Comparison of ENCODE assay signal across 10 mouse cellular contexts in the genomic region with DNA sequence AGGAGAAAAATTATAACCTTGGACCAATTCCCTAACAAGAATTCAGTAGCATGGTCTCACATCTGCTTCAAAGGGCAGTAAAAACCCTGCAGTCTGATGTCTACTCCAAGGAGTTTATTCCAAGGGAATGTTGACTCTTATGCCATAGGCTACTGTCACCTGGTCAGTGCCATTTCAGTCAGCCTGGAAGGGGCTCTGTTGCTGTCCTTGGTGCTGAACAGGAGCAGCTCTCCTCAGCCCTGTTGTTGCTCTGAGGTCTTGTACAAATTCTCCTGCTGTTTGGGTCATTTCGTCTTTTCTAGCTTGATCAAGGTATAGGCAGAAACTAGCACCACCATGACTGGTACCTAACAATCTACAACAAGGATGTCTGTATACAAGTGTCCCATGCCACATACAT.
DNase-seq lines count a peak whose midpoint lies in the region; ATAC-seq lines count a peak whose summit lies in the region.
"Had no signal": no experiment of that assay in that cellular context is flagged by ENCODE, and none has a peak within 500 bp of the region (broad histone marks: within the 10 kb centered on the region; RNA-seq: fewer than 3 reads in every experiment).

No protein-coding gene starts in this region.

- 35% methylated on average over 1 of the region's 1 CpGs for WGBS in kidney, embryonic 15.5 days
- WGBS in embryonic facial prominence, embryonic 10.5 days = 49% methylated on average over 1 of the region's 1 CpGs
- WGBS in midbrain, embryonic 15.5 days = 75% methylated on average over 1 of the region's 1 CpGs

- H3K4me2 ChIP-seq in kidney, embryonic 15.5 days = no peak overlapping the region
- no peak overlapping the region for H3K4me2 ChIP-seq in midbrain, embryonic 15.5 days
- H3K4me2 ChIP-seq: lung, embryonic 15.5 days had no signal

- H3K4me3 ChIP-seq in kidney, embryonic 15.5 days (replicated peaks) = no peak overlapping the region
- no peak overlapping the region for H3K4me3 ChIP-seq in embryonic facial prominence, embryonic 10.5 days
- H3K4me3 ChIP-seq in midbrain, embryonic 15.5 days = no peak overlapping the region
- H3K4me3 ChIP-seq: gastrocnemius, adult 2 months; lung, embryonic 15.5 days had no signal

- H3K4me1 ChIP-seq in kidney, embryonic 15.5 days = no peaks in the 10 kb centered on the region
- no peaks in the 10 kb centered on the region for H3K4me1 ChIP-seq in embryonic facial prominence, embryonic 10.5 days
- no peaks in the 10 kb centered on the region for H3K4me1 ChIP-seq in midbrain, embryonic 15.5 days
- H3K4me1 ChIP-seq: lung, embryonic 15.5 days had no signal

- no peaks in the 10 kb centered on the region for H3K36me3 ChIP-seq in kidney, embryonic 15.5 days
- no peaks in the 10 kb centered on the region for H3K36me3 ChIP-seq in embryonic facial prominence, embryonic 10.5 days (replicated peaks)
- H3K36me3 ChIP-seq in midbrain, embryonic 15.5 days (replicated peaks) = no peaks in the 10 kb centered on the region
- H3K36me3 ChIP-seq: lung, embryonic 15.5 days had no signal

- H3K27ac ChIP-seq in kidney, embryonic 15.5 days = no peak overlapping the region
- no peak overlapping the region for H3K27ac ChIP-seq in embryonic facial prominence, embryonic 10.5 days (replicated peaks)
- H3K27ac ChIP-seq in midbrain, embryonic 15.5 days = no peak overlapping the region
- H3K27ac ChIP-seq: gastrocnemius, adult 2 months; lung, embryonic 15.5 days had no signal

- peak; percentile 5 for DNase-seq in kidney, adult 9 months
- DNase-seq in 3T3-L1 (ENCODE audit: low read depth, low spot score) (peak; percentile 22), ES-CJ7 (ENCODE audit: low read depth, low spot score) (peak; percentile 46)
- DNase-seq in embryonic facial prominence, embryonic 10.5 days (ENCODE audit: low spot score) = peak; percentile 72
- no peak for DNase-seq in thymus, postnatal 25 days
- DNase-seq: cerebellum, adult 8-10 months; gastrocnemius, adult 2 months had no signal

- no peak overlapping the region for H3K9ac ChIP-seq in kidney, embryonic 15.5 days
- no peak overlapping the region for H3K9ac ChIP-seq in midbrain, embryonic 15.5 days
- H3K9ac ChIP-seq: lung, embryonic 15.5 days had no signal

- H3K27me3 ChIP-seq in kidney, embryonic 15.5 days = no peaks in the 10 kb centered on the region
- H3K27me3 ChIP-seq in embryonic facial prominence, embryonic 10.5 days (replicated peaks; ENCODE audit: low read depth, poor library complexity, severe bottlenecking) = no peaks in the 10 kb centered on the region
- H3K27me3 ChIP-seq in midbrain, embryonic 15.5 days (replicated peaks) = no peaks in the 10 kb centered on the region
- H3K27me3 ChIP-seq: lung, embryonic 15.5 days had no signal

- ATAC-seq in kidney, embryonic 15.5 days (replicated peaks; ENCODE audit: low FRiP score) = no peak
- ATAC-seq in midbrain, embryonic 15.5 days (replicated peaks) = no peak

- H3K9me3 ChIP-seq in kidney, embryonic 15.5 days (replicated peaks) = no peaks in the 10 kb centered on the region
- H3K9me3 ChIP-seq in embryonic facial prominence, embryonic 10.5 days = no peaks in the 10 kb centered on the region
- H3K9me3 ChIP-seq in midbrain, embryonic 15.5 days = no peaks in the 10 kb centered on the region
- H3K9me3 ChIP-seq: lung, embryonic 15.5 days had no signal
